Mouse (Mus musculus) MEL (cell line): ENCODE measurements around the gene Tnrc6c. TPM values are rescaled to one million over a fixed set of nuclear protein-coding genes. Genes with fewer than 3 reads are reported as not detected.
A peak's percentile ranks its signal among the peaks of the same experiment; 100 is the strongest.

ENCODE experiments used
- DNase-seq: peaks from one replicate; pipeline ENCODE4 v3.0.0; 2011; ENCODE audit warnings: low read depth, low spot score
- H3K27ac ChIP-seq: 2 replicates; pipeline ENCODE4 v1.5.1; 2012; ENCODE audit warnings: low read depth, mild to moderate bottlenecking, control low read depth, low read length, moderate library complexity; ENCODE audit not compliant: control insufficient read depth
- H3K27me3 ChIP-seq, 2 experiments: fragments of 150-350 bp in 1 of 2; sonication (generic) in 1 of 2; 2 replicates each; pipeline ENCODE4 v1.6.1; 2012; ENCODE audit warnings: low read length in 2 of 2, mild to moderate bottlenecking in 2 of 2, improper control_type of control experiment in 1 of 2, moderate library complexity in 1 of 2; ENCODE audit not compliant: insufficient read depth in 2 of 2, control insufficient read depth in 1 of 2
- H3K36me3 ChIP-seq, 2 experiments: 2 replicates each; pipeline ENCODE4 v1.6.1; 2012 to 2014; ENCODE audit warnings: low read length in 2 of 2, improper control_type of control experiment in 1 of 2, inconsistent platforms in 1 of 2, mild to moderate bottlenecking in 1 of 2; ENCODE audit not compliant: insufficient read depth in 2 of 2, control insufficient read depth in 1 of 2
- H3K4me1 ChIP-seq, 2 experiments: fragments of 150-350 bp in 1 of 2; sonication (generic) in 1 of 2; 2 replicates each; pipeline ENCODE4 v1.6.1; 2012; ENCODE audit warnings: low read length in 2 of 2, improper control_type of control experiment in 1 of 2, mild to moderate bottlenecking in 1 of 2; ENCODE audit not compliant: insufficient read depth in 2 of 2, control insufficient read depth in 1 of 2
- H3K4me3 ChIP-seq, 2 experiments: fragments of 150-350 bp in 1 of 2; sonication (generic) in 1 of 2; 2 replicates each; pipeline ENCODE4 v1.5.1; 2012; ENCODE audit warnings: low read depth in 2 of 2, low read length in 2 of 2, mild to moderate bottlenecking in 2 of 2, moderate library complexity in 2 of 2, control low read depth in 1 of 2, improper control_type of control experiment in 1 of 2; ENCODE audit not compliant: control insufficient read depth in 1 of 2, insufficient read depth in 1 of 2
- H3K79me2 ChIP-seq: 2 replicates; pipeline ENCODE4 v1.6.1; 2012; ENCODE audit warnings: mild to moderate bottlenecking, low read length, moderate library complexity; ENCODE audit not compliant: control insufficient read depth, poor library complexity, insufficient read depth
- H3K9ac ChIP-seq: 2 replicates; pipeline ENCODE4 v1.6.1; 2012; ENCODE audit warnings: low read depth, mild to moderate bottlenecking, control low read depth, low read length, moderate library complexity; ENCODE audit not compliant: control insufficient read depth, poor library complexity, severe bottlenecking
- H3K9me3 ChIP-seq: fragments of 150-350 bp; sonication (generic); replicated peaks from 2 replicates; pipeline ENCODE4 v1.6.1; 2012; ENCODE audit warnings: mild to moderate bottlenecking, low read length, improper control_type of control experiment, moderate library complexity; ENCODE audit not compliant: insufficient read depth
- CHD2 ChIP-seq: IDR thresholded peaks from 2 replicates; pipeline ENCODE4 v1.6.1; 2011; ENCODE audit warnings: low read length, improper control_type of control experiment
- CTCF ChIP-seq, 3 experiments: IDR thresholded peaks in 2 of 3; conservative IDR thresholded peaks in 1 of 3; 2 replicates each; pipeline ENCODE4 v1.5.1; 2011 to 2012; ENCODE audit warnings: low read length in 3 of 3, low read depth in 2 of 3, mild to moderate bottlenecking in 2 of 3, improper control_type of control experiment in 1 of 3, inconsistent platforms in 1 of 3, mixed read lengths in 1 of 3, moderate library complexity in 1 of 3; ENCODE audit not compliant: control insufficient read depth in 1 of 3, insufficient read depth in 1 of 3, poor library complexity in 1 of 3, severe bottlenecking in 1 of 3
- E2F4 ChIP-seq: IDR thresholded peaks from 2 replicates; pipeline ENCODE4 v1.6.1; 2011; ENCODE audit warnings: low read depth, low read length, improper control_type of control experiment, borderline replicate concordance
- EP300 ChIP-seq, 2 experiments: IDR thresholded peaks; 2 replicates each; pipeline ENCODE4 v1.6.1; 2011; ENCODE audit warnings: improper control_type of control experiment in 2 of 2, low read length in 2 of 2, low read depth in 1 of 2, mild to moderate bottlenecking in 1 of 2
- ETS1 ChIP-seq: IDR thresholded peaks from 2 replicates; pipeline ENCODE4 v1.6.1; 2012; ENCODE audit warnings: low read depth, mild to moderate bottlenecking, inconsistent platforms, low read length, improper control_type of control experiment, moderate library complexity
- MAFK ChIP-seq: IDR thresholded peaks from 2 replicates; pipeline ENCODE4 v1.6.1; 2011; ENCODE audit warnings: low read depth, mild to moderate bottlenecking, low read length, improper control_type of control experiment, borderline replicate concordance
- MAX ChIP-seq: IDR thresholded peaks from 2 replicates; pipeline ENCODE4 v1.6.1; 2011; ENCODE audit warnings: low read length, improper control_type of control experiment
- MEF2A ChIP-seq: IDR thresholded peaks from 2 replicates; pipeline ENCODE4 v1.6.1; 2014; ENCODE audit warnings: low read depth, mild to moderate bottlenecking, inconsistent platforms, low read length, improper control_type of control experiment; ENCODE audit not compliant: poor library complexity, insufficient replicate concordance, severe bottlenecking; ENCODE audit errors: extremely low read depth
- MXI1 ChIP-seq: IDR thresholded peaks from 2 replicates; pipeline ENCODE4 v1.6.1; 2011; ENCODE audit warnings: mild to moderate bottlenecking, low read depth, low read length, improper control_type of control experiment
- NELFE ChIP-seq: IDR thresholded peaks from 2 replicates; pipeline ENCODE4 v1.6.1; 2011; ENCODE audit warnings: low read depth, low read length, improper control_type of control experiment
- RAD21 ChIP-seq: IDR thresholded peaks from 2 replicates; pipeline ENCODE4 v1.6.1; 2011; ENCODE audit warnings: mild to moderate bottlenecking, low read depth, low read length, improper control_type of control experiment
- SIN3A ChIP-seq: IDR thresholded peaks from 2 replicates; pipeline ENCODE4 v1.6.1; 2012; ENCODE audit warnings: low read length, improper control_type of control experiment, inconsistent platforms
- SMC3 ChIP-seq: IDR thresholded peaks from 2 replicates; pipeline ENCODE4 v1.6.1; 2011; ENCODE audit warnings: low read depth, low read length, improper control_type of control experiment
- TCF12 ChIP-seq: IDR thresholded peaks from 2 replicates; pipeline ENCODE4 v1.6.1; 2014; ENCODE audit warnings: low read depth, mild to moderate bottlenecking, inconsistent platforms, low read length, improper control_type of control experiment, moderate library complexity
- UBTF ChIP-seq: IDR thresholded peaks from 2 replicates; pipeline ENCODE4 v1.6.1; 2012; ENCODE audit warnings: low read depth, mild to moderate bottlenecking, inconsistent platforms, low read length, improper control_type of control experiment, moderate library complexity, borderline replicate concordance; ENCODE audit not compliant: insufficient read depth
- ZC3H11A ChIP-seq: IDR thresholded peaks from 2 replicates; pipeline ENCODE4 v1.6.1; 2012; ENCODE audit warnings: low read depth, mild to moderate bottlenecking, inconsistent platforms, low read length, improper control_type of control experiment
- ZMIZ1 ChIP-seq: IDR thresholded peaks from 2 replicates; pipeline ENCODE4 v1.6.1; 2012; ENCODE audit warnings: low read depth, mild to moderate bottlenecking, inconsistent platforms, low read length, improper control_type of control experiment, moderate library complexity
- ZNF384 ChIP-seq: IDR thresholded peaks from 2 replicates; pipeline ENCODE4 v1.6.1; 2012; ENCODE audit warnings: low read depth, mild to moderate bottlenecking, inconsistent platforms, low read length, improper control_type of control experiment
- polyA plus RNA-seq, 2 experiments: library from polyadenylated mRNA; stranded (reverse) in 1 of 2; unstranded in 1 of 2; fragments of >175 nt in 1 of 2; fragments of >200 nt in 1 of 2; gene quantifications; 2 replicates each; pipeline versions ENCODE4 v1.2.1 to v1.2.4; 2012; ENCODE audit warnings: low replicate concordance in 2 of 2, low read depth in 1 of 2; ENCODE audit not compliant: insufficient read length in 2 of 2, insufficient read depth in 1 of 2, missing spikeins in 1 of 2
- total RNA-seq: library from RNA; depleted of rRNA; stranded (reverse); fragments of 300-350 nt; gene quantifications from 2 replicates; pipeline ENCODE4 v1.2.3, GENCODE M21; 2012

Gene Tnrc6c
- total and polyA plus RNA-seq, 3 experiments = 16.0 to 19.1 TPM; not detected in 1

DNA sequence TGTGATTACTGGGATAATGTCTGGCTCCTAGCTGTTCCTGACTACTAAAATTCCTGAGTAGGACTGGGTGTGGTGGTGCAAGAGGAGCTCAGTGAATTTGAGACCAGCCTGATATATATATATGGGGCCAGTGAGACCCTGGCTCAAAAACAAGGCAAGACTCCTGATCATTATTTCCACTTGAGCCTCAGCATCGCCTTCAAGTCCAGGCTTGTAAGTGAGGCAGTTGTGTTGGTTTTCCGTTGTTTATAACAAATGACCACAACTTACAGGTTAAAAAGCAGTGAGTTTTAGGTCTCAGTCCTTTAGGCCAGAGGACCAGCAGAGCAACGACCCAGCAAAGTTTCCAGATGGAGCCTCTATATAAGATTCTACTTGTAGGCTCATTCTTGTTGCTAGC lies 23.5 kb downstream of the Tnrc6c start:
- no peaks in the 10 kb centered on the region for H3K9me3 ChIP-seq
- H3K36me3 ChIP-seq = peaks cover 0 to 3% of the 10 kb centered on the region in 2 experiments; a peak in 1 of 4 replicates
- no peak for DNase-seq
- no peak for TF ChIP-seq ETS1
- TF ChIP-seq MXI1 = no peak
- no peak for TF ChIP-seq E2F4
- TF ChIP-seq NELFE = no peak
- TF ChIP-seq ZC3H11A = no peak
- H3K4me3 ChIP-seq = no peak overlapping the region
- no peaks in the 10 kb centered on the region for H3K27me3 ChIP-seq
- H3K9ac ChIP-seq = no peak overlapping the region
- no peak overlapping the region for H3K27ac ChIP-seq
- peaks cover 0 to 4% of the 10 kb centered on the region in 2 experiments; a peak in 1 of 4 replicates for H3K4me1 ChIP-seq
- peaks cover 42% of the 10 kb centered on the region for H3K79me2 ChIP-seq

DNA sequence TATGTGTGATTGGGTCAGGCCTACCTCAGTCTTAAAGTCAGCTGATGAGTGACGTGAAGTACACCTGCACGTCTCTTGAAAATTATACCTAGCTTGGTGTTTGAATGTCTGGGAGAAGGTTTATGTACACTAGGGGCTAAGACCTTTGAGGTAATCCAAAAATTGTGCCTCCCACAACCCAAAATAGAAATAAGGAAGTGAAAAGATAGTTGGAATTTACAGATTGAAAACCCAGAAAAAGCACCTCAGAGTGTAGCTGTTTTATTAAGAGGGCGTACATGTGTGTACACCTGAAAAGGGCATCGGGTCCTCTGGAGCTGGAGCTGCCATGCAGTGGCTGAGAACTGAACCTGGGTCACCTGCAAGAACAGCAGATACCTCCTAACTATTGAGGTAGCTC lies 24.1 kb downstream of the Tnrc6c start:
- H3K79me2 ChIP-seq = peaks cover 42% of the 10 kb centered on the region
- H3K9ac ChIP-seq = no peak overlapping the region
- TF ChIP-seq MXI1 = no peak
- TF ChIP-seq ETS1 = no peak
- TF ChIP-seq SIN3A = no peak
- no peak for TF ChIP-seq ZC3H11A
- TF ChIP-seq MAFK = no peak
- TF ChIP-seq ZMIZ1 = no peak
- TF ChIP-seq TCF12 = no peak
- TF ChIP-seq MAX = no peak
- no peak for TF ChIP-seq EP300 (IDR thresholded peaks at IDR 0.05; ENCODE audit: low read depth in 1 of 2, low read length in 2 of 2)
- no peak for TF ChIP-seq ZNF384
- TF ChIP-seq UBTF = no peak
- no peak for TF ChIP-seq MEF2A
- H3K9me3 ChIP-seq = no peaks in the 10 kb centered on the region
- peaks cover 0 to 4% of the 10 kb centered on the region in 2 experiments; a peak in 1 of 4 replicates for H3K4me1 ChIP-seq
- DNase-seq = no peak
- H3K4me3 ChIP-seq = no peak overlapping the region
- H3K36me3 ChIP-seq = no peaks in the 10 kb centered on the region; a peak in 1 of 4 replicates
- no peaks in the 10 kb centered on the region for H3K27me3 ChIP-seq
- no peak overlapping the region for H3K27ac ChIP-seq

DNA sequence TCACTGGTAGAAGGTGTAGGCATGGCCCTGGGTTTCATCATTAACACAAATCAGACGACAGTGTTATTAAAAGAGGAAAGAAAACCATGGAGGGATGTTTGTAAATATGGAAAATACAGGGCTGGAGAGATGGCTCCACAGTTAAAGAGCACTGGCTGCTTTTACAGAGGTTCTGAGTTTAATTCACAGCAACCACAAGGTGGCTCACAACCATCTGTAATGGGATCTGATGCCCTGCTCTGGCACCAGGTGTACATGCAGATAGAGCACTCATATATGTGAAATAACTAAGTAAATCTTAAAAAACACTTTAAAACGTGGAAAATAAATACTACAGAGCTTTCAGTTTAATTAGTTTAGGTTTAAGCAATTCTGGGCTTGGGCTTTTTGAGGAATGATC lies 24.7 kb downstream of the Tnrc6c start:
- Histone ChIP-seq H3K4me3 (no peak overlapping the region), H3K27me3 (no peaks in the 10 kb centered on the region), H3K9me3 (no peaks in the 10 kb centered on the region), H3K27ac (no peak overlapping the region), H3K79me2 (peaks cover 38% of the 10 kb centered on the region), H3K9ac (no peak overlapping the region), H3K4me1 (peaks cover 0 to 4% of the 10 kb centered on the region in 2 experiments; a peak in 1 of 4 replicates), H3K36me3 (no peaks in the 10 kb centered on the region; a peak in 1 of 4 replicates)
- TF ChIP-seq RAD21 = peak; percentile 24
- no peak for TF ChIP-seq CHD2
- peak; percentile 46 for TF ChIP-seq SMC3
- TF ChIP-seq CTCF (IDR thresholded peaks at IDR 0.05 in 2 of 3, conservative IDR thresholded peaks at IDR 0.05 in 1 of 3; ENCODE audit: control insufficient read depth in 1 of 3, insufficient read depth in 1 of 3, low read depth in 2 of 3, low read length in 3 of 3, poor library complexity in 1 of 3, severe bottlenecking in 1 of 3) = peak; percentile 16 to 55 (median 18); a peak in 2 of 6 replicates
- peak; percentile 36 for DNase-seq
